Mouse (Mus musculus) stomach, embryonic 15.5 days (tissue): ENCODE measurements around the gene Hoxa9. TPM values are rescaled to one million over a fixed set of nuclear protein-coding genes. Genes with fewer than 3 reads are reported as not detected.

Source experiments
- ATAC-seq: fragments of 200-750 bp; cut with Nextera tagmentation; 2 replicates; pipeline ENCODE4 v1.8.0; 2017; ENCODE audit warnings: low read depth, moderate number of reproducible peaks, moderate TSS enrichment; ENCODE audit not compliant: insufficient read depth, low FRiP score
- H3K27ac ChIP-seq: fragments of 300-500 bp; sonication (generic); 2 replicates; pipeline ENCODE4 v1.5.1; 2015; ENCODE audit warnings: mild to moderate bottlenecking, inconsistent platforms
- H3K27me3 ChIP-seq: fragments of 300-500 bp; sonication (generic); replicated peaks from 2 replicates; pipeline ENCODE4 v1.6.1; 2015; ENCODE audit warnings: inconsistent platforms
- H3K36me3 ChIP-seq: fragments of 300-500 bp; sonication (generic); 2 replicates; pipeline ENCODE4 v1.6.1; 2015; ENCODE audit warnings: inconsistent platforms
- H3K4me1 ChIP-seq: fragments of 300-500 bp; sonication (generic); 2 replicates; pipeline ENCODE4 v1.6.1; 2015; ENCODE audit warnings: inconsistent platforms
- H3K4me2 ChIP-seq: fragments of 300-500 bp; sonication (generic); 2 replicates; pipeline ENCODE4 v1.6.1; 2015; ENCODE audit warnings: mild to moderate bottlenecking, inconsistent platforms
- H3K4me3 ChIP-seq: fragments of 300-500 bp; sonication (generic); replicated peaks from 2 replicates; pipeline ENCODE4 v1.5.1; 2015; ENCODE audit warnings: inconsistent platforms
- H3K9ac ChIP-seq: fragments of 300-500 bp; sonication (generic); 2 replicates; pipeline ENCODE4 v1.6.1; 2015; ENCODE audit warnings: inconsistent platforms
- H3K9me3 ChIP-seq: fragments of 300-500 bp; sonication (generic); 2 replicates; pipeline ENCODE4 v1.6.1; 2016; ENCODE audit warnings: inconsistent platforms
- WGBS: fragments of 180-500 bp; shearing (Covaris S2); methylation state at CpG from one replicate; pipeline ENCODE4 v1.1.7; 2015; 5-methylcytosine and 5-hydroxymethylcytosine counted together
- polyA plus RNA-seq: library from polyadenylated mRNA; unstranded; fragments of >200 nt; fragmentation: Nextera tagmentation; extraction: Ambion mirVana; gene quantifications from 2 replicates; pipeline ENCODE4 v1.2.1, GENCODE M21; 2015

Hoxa9 gene
- polyA plus RNA-seq, 1 experiment from 2014 or later, result 1.9 TPM

DNA sequence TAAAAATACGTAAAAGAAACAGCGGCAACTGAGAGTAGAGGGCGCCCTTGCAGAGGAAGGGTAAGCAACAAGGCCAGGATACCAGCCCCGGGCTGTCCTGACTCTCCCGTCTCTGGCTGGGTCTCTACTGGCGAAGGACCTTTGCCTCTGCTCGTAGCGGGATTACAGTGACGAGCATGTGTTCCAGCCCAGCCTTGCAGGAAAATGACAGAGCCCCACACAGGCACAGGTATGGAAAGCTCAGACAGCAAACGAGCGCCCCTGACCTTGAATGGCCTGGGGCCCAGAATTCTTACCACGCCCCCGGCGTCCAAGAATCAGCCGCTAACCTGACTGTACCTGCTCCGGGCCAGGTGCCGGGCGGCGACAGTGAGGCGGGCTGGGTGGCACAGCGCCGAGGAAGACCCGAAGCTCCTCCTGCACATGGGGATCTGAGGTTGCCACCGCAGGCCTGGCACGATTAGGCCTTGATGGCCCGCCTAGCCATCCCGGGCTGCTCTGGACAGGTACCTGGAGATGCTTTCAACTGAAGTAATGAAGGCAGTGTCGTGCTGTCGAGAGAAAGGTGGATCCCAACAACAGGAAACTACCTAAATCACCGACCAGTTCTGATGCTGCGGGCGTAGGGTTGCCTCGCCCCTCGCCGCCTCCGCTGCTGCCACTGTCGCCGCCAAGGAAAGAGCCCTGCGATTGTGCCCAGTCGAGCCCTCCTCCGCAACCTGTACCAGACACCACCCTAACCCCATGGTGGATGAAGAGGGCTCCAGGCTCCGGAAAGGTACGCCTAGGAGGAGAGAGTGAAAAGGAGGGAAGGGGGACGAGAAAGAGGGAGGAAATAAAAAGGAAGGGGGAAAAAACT is 1.1 kb downstream of the Hoxa9 start:
- no peak overlapping the region for H3K27ac ChIP-seq
- 2% methylated on average over 44 of the region's 44 CpGs for WGBS
- no peaks in the 10 kb centered on the region for H3K9me3 ChIP-seq
- H3K27me3 ChIP-seq, result peaks cover 93% of the 10 kb centered on the region
- H3K36me3 ChIP-seq, result no peaks in the 10 kb centered on the region
- H3K4me1 ChIP-seq, result peaks cover 15% of the 10 kb centered on the region; the same call in 1 of the 2 replicates
- no peak overlapping the region for H3K4me3 ChIP-seq
- ATAC-seq, result no peak
- no peak overlapping the region for H3K4me2 ChIP-seq
- H3K9ac ChIP-seq, result no peak overlapping the region

DNA sequence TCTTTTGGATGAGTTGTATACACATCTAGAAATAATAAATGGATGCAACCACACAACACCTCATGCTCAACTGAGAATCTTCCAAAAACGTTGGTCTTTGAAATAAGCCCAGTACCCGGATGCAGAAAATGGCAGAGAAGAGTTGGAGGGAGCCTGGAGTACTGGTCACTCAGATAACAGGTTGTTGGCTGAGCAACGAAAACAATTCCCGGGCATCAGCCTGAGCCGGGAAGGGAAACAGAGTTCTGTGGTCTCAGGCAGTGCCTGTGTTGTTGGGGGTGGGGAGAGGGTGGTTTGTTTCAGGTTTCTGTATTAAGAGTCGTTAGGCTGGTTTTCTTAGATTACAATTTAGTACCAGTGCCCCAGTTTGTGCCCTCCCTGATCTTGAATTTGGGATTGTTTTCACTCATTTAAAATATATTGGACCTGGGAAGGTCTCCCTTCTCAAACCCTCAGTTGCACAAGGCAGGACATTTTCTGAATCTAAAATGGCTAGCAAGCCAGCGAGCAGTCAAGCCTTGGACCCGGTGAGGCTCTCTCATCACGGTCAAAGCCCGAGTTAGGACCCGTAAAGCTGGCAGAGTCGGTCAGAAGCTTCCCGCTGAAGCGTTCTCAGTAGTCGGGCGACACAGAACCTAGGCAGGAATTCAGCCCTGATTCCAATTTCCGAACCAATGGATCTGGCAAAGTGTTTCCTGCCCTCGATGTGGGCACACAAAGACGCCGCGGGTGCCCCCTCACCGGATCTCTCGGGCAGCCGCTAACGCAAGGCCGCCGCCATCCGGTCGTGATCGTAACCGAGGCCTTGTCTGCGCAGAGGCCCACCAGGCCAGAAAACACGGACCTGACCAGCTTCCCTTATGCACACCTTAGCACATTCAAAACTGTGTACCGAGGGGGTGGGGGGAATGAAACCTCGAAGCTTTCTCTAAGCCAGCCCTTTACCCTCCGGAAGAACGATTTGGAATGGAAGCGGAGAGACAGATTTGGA is 2.1 kb downstream of the Hoxa9 start:
- 2% methylated on average over 38 of the region's 38 CpGs for WGBS
- Histone ChIP-seq H3K4me1 (peaks cover 15% of the 10 kb centered on the region; the same call in 1 of the 2 replicates), H3K36me3 (no peaks in the 10 kb centered on the region), H3K27me3 (peaks cover 93% of the 10 kb centered on the region), H3K9ac (no peak overlapping the region), H3K4me3 (no peak overlapping the region), H3K4me2 (no peak overlapping the region), H3K9me3 (no peaks in the 10 kb centered on the region), H3K27ac (no peak overlapping the region)
- no peak for ATAC-seq

DNA sequence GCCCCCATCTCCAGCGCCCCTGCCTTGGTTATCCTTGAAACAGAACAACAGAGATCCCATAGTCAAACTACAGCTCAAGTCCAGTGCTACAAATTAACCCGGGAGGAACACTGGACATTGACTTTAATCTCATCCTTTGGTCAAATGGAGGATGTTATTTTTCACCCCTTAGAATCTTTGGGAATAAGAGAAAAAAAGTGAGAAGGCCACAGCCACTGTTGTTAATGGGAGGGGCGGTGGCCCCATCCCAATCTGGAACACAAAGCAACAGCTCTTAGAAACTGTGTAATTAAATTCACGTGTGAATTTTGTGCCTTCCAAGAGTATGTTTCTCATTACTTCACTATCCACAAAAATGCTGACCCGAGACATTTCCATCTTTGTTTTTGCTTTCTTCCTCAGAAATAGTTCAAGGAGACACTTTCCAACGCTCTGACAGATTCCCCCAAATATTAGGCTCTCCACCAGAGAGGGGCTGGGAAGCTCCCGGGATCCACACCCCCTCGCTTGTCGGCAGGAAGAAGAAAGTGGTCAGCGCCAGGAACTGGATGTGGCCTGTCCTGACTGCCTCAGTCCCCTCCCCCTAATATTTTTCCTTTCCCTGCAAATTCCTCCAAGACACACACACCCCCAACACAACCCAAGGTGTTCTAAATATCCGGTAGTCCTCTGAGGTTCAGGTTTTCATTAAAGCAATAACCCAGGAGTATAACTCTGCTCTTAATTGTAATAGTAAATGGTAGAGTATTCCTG is 3.2 kb downstream of the Hoxa9 start:
- peaks cover 91% of the 10 kb centered on the region for H3K27me3 ChIP-seq
- WGBS, result 9% methylated on average over 11 of the region's 11 CpGs
- H3K36me3 ChIP-seq, result no peaks in the 10 kb centered on the region
- H3K4me2 ChIP-seq, result no peak overlapping the region
- no peak overlapping the region for H3K4me3 ChIP-seq
- no peak for ATAC-seq
- peaks cover 15% of the 10 kb centered on the region; the same call in 1 of the 2 replicates for H3K4me1 ChIP-seq
- no peak overlapping the region for H3K27ac ChIP-seq
- no peak overlapping the region for H3K9ac ChIP-seq
- no peaks in the 10 kb centered on the region for H3K9me3 ChIP-seq

DNA sequence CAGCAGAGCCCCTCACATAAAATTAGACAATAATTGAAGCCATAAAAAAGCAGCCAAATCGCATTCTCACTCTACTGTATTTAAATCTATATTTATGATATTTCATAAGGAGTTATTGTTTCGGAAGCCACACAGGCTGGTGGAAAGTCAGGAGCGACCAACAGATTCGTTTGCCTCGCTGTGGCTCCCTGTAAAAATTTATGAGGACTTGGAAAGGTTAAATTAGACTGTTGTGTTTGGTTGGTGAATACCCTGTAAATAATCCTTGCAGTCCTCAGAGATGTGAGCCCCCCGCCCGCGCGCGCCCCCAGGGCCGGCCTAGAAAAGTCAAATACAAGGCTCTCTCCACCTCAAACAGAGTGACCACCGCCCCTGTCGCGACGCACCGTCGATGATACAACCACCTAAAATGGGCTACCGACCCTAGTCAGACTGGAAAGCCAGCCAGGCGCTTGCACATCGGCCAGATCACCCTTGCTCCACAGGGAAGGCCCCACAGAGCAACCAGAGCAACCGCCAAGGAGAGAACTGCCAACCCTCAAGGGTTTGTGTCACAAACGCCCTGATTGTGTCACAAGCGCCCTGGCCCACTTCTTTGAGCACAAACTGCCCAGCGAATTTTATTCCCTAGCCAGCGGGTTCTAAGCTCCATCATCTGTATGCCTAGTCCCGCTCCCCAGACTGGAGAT is 4.2 kb downstream of the Hoxa9 start:
- no peak overlapping the region for H3K4me2 ChIP-seq
- H3K4me3 ChIP-seq, result peak overlapping the region; percentile 5; the same call in 1 of the 2 replicates
- H3K4me1 ChIP-seq, result peaks cover 17% of the 10 kb centered on the region; the same call in 1 of the 2 replicates
- no peaks in the 10 kb centered on the region for H3K9me3 ChIP-seq
- H3K27ac ChIP-seq, result no peak overlapping the region
- H3K27me3 ChIP-seq, result peaks cover 91% of the 10 kb centered on the region
- H3K36me3 ChIP-seq, result no peaks in the 10 kb centered on the region
- no peak overlapping the region for H3K9ac ChIP-seq
- no peak for ATAC-seq
- 5% methylated on average over 26 of the region's 26 CpGs for WGBS

DNA sequence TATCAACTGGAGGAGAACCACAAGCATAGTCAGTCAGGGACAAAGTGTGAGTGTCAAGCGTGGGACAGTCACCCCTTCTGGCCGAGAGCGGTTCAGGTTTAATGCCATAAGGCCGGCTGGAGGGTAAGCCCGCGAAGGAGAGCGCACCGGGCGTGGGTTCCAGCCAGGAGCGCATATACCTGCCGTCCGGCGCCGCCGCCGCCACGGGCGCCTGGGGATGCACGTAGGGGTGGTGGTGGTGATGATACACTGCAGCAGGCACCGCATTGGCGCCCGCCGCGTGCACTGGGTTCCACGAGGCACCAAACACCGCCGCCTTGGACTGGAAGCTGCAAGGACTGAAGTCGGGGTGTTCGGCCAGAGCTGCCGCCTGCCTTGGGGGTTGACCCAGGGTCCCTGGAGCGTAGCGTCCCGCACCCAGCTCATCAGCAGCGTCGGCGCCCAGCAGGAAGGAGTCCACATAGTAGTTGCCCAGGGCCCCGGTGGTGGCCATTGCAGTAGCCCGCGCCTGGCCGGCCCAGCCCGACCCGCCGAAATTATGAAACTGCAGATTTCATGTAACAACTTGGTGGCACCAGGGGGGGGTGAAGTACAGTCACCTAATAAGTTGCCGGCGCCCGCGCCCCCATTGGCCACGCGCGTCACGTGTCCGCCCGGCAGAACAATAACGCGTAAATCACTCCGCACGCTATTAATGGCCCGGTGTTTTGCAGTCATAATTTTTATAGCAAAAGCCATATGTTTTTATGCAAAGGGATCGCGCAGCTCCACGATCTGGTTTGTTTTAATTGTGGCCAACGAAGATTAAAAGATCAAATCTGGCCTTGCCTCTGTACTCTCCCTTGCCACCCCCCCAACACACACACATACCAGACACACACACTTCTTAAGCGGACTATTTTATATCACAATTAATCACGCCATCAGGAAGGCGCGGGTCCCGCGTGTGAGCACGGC is 5.0 kb downstream of the Hoxa9 start:
- ATAC-seq, result no peak; the same call in 1 of the 2 replicates
- H3K27me3 ChIP-seq, result peaks cover 93% of the 10 kb centered on the region
- H3K4me2 ChIP-seq, result peak overlapping the region; percentile 37
- H3K27ac ChIP-seq, result no peak overlapping the region
- peaks cover 22% of the 10 kb centered on the region for H3K4me1 ChIP-seq
- H3K36me3 ChIP-seq, result no peaks in the 10 kb centered on the region
- H3K4me3 ChIP-seq, result peak overlapping the region; percentile 5
- no peaks in the 10 kb centered on the region for H3K9me3 ChIP-seq
- no peak overlapping the region for H3K9ac ChIP-seq
- 2% methylated on average over 69 of the region's 69 CpGs for WGBS

DNA sequence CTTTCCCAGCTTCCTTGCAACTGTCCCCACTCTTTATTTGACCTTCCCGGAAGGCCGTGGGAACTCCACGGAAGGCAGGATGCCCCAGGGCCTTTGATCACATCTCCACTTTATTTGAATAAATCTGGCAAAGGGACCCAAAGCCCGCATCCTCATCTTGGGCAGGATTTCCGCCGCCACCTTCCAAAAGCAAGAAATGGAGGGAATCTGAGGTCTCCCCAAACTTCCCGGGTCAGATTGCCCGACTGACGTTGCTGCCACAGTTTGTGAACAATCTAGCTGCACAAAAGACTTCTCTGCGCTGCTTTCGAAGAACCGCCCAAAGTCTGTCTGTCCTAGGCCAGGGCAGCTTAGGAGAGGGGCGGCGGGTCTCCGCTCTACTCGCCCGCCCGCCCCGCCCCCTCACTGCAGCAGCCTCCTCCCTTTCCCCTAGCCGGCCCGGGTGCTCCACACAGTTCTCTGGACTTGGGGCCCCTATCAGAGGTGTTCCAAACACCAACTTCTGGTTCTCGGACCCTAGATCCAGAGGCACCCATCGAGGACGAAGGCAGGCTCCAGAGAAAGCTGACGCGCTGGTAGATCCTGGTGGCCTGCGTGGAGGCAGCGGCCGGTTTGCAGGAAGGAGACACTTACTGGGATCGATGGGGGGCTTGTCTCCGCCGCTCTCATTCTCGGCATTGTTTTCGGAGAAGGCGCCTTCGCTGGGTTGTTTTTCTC is 5.8 kb downstream of the Hoxa9 start:
- 3% methylated on average over 36 of the region's 36 CpGs for WGBS

DNA sequence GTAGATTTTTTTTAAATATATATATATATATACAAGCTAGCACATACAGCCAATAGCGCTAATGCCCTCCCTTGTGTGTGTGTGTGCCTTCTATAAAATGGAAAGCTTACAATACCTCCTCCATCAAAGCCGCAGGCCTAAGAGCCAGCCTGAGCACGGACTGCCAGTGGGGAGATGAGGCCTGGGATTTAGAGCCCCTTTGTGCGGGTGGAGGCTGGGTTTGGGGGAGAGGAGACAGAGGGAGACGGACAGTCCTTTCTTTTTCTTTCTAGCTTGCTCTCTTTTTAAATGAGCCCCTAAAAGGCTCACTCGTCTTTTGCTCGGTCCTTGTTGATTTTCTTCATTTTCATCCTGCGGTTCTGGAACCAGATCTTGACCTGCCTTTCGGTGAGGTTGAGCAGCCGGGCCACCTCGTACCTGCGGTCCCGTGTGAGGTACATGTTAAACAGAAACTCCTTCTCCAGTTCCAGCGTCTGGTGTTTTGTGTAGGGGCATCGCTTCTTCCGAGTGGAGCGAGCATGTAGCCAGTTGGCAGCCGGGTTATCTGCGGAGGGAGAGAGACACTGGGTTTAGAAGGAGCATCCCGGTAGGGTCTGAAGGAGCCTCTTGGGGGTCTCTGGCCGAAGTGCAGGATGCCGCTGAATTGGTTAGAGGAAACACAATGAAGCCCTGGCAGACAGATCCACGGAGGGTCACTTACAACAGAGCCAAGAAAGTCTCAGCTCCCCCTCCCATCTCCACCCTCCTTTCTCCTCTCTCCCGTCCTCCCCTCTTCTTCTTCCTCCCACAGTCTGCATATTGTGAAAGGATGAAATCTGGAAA is 6.7 kb downstream of the Hoxa9 start:
- ATAC-seq, result no peak
- Histone ChIP-seq H3K36me3 (no peaks in the 10 kb centered on the region), H3K27me3 (peaks cover 93% of the 10 kb centered on the region), H3K4me2 (peak overlapping the region; percentile 10; the same call in 1 of the 2 replicates), H3K4me1 (peaks cover 18% of the 10 kb centered on the region), H3K9ac (no peak overlapping the region), H3K9me3 (no peaks in the 10 kb centered on the region), H3K4me3 (peak overlapping the region; percentile 5; the same call in 1 of the 2 replicates), H3K27ac (no peak overlapping the region)
- WGBS, result 15% methylated on average over 24 of the region's 24 CpGs

More for the DNA sequence above, 5.8 kb downstream of the Hoxa9 start:
- Histone ChIP-seq H3K27me3 (peaks cover 93% of the 10 kb centered on the region), H3K36me3 (no peaks in the 10 kb centered on the region), H3K9ac (no peak overlapping the region), H3K4me1 (peaks cover 22% of the 10 kb centered on the region), H3K4me3 (peak overlapping the region; percentile 5), H3K4me2 (peak overlapping the region; percentile 37), H3K27ac (no peak overlapping the region), H3K9me3 (no peaks in the 10 kb centered on the region)
- no peak for ATAC-seq

DNA sequence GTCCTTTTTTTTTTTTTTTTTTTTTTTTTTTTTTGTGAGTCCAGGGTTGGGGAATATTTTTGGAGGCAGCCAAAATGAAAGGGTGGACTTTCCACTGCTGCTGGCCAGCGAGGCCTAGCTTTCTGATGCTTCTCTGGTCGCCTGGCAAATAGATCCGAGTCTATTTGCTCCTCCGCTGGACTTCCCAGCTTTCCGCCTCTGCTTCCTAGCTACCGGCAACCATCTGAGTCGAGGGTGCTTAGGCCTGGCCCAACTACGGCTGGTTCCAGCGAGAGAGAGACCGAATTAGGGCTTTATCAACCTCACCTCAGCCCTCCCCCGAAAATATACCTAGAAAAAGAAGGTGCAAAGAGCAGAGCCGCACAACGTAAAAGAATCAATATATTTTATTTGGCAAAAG is 8.2 kb downstream of the Hoxa9 start:
- no peak overlapping the region for H3K4me3 ChIP-seq
- H3K36me3 ChIP-seq, result no peaks in the 10 kb centered on the region
- ATAC-seq, result no peak
- H3K9me3 ChIP-seq, result no peaks in the 10 kb centered on the region
- H3K4me1 ChIP-seq, result peaks cover 16% of the 10 kb centered on the region
- no peak overlapping the region for H3K27ac ChIP-seq
- no peak overlapping the region for H3K9ac ChIP-seq
- WGBS, result 35% methylated on average over 13 of the region's 13 CpGs
- no peak overlapping the region for H3K4me2 ChIP-seq
- peaks cover 95% of the 10 kb centered on the region for H3K27me3 ChIP-seq

DNA sequence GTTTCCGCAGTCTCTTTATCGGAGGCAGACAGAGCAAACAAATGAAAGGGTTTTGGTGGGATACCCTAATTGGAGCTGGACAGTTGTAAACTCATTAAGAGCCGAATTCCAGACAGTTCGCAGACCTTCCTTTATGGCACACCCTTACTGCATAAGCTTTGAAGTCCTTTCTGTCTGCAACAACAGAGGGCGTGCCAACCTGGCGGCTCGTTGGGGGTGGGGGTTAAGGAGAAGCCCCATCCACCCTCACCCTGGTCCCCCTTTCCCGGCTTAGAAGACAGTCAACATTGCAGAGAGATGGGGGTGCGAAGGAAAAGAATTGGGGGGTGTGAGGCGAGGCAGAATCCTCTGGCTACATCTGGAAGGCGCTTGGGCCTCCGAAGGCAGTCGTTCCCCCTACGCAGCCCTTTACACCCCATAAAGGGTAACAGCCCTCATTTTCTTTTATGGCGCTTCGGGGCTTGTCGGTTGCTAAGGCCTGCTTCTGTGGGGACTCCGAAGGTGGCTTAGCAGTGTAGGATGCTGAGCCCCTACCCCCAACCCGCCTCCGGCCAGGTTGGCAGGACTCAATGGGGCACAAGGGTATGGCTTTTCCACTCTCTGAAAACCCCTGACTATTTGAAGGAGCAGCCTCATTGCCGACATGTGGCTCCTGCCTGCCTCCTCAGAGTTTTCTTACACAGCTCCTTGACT is 8.8 kb downstream of the Hoxa9 start:
- ATAC-seq, result no peak
- Histone ChIP-seq H3K9ac (no peak overlapping the region), H3K27me3 (peaks cover 94% of the 10 kb centered on the region), H3K9me3 (no peaks in the 10 kb centered on the region), H3K4me2 (peak overlapping the region; percentile 97), H3K4me1 (peaks cover 20% of the 10 kb centered on the region), H3K4me3 (peak overlapping the region; percentile 57), H3K36me3 (no peaks in the 10 kb centered on the region), H3K27ac (0 out of 2 replicates have a peak overlapping the region, but pooled peaks have one; percentile 5)
- WGBS, result 17% methylated on average over 21 of the region's 21 CpGs
